Mouse (Mus musculus) spleen, postnatal 10 days (tissue): ENCODE results near the gene Nprl3.

Experiments
- DNase-seq, 2 experiments: peaks; one replicate each; pipeline ENCODE4 v3.0.0; 2021 to 2022; ENCODE audit warnings: low spot score in 2 of 2

Gene Nprl3

DNA sequence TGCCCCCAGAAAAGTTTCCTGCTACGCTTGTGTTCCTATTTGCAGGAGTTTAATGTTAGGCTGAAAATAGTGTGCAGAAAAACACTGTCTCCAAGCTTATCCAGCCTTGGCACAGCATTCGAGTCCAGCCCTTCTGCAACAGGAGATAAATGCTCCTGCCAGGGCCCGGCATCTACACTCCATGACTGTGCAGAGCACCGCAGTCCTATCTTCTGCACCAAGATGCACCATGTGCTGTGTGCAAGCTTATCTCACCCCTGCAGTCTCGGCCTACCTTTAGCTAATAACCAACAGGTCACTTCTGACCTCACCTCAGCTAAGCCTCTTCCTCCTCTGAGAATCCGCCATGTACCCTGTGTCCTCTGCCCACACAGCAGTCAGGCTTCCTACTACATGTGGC is 21.9 kb downstream of the Nprl3 start:
- peak; percentile 72 to 87 for DNase-seq

DNA sequence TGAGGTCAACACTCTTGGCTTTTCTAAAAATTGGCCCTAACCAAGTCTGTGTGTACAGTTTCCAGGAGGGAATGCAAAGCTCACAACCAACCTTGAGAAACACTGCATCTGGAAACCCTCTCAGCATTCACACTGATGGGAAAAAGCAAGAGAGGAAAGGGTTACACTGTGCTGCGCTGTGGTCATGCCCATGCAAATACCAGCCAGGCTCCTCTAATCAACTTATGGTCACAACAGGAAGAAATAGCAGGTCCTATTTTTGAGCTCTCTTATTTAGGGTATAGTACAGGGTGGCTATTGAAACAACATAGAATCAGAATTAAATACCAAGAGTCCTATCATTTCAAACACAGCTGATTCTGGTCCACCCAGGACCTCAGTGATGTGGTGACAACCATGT is 22.9 kb downstream of the Nprl3 start:
- DNase-seq = no peak

DNA sequence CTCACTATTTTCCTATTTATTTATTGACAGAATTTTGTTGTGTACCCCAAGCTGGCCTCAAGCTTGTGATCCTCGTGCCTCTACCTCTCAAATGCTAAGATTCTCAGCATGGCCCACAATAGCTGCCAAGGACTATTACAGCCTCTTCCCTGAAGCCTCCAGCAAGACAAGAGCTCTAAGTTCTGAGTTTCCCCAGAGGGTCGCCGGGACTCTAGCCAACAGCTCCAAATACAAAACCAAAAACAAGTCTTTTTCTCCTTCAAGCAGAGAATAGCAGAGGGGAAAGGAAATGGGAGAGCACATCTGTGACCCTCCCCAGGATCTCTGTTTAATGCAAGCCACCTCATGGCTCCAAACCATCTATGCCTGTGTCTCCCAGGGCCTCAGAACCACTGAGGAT is 23.4 kb downstream of the Nprl3 start:
- peak in 1 of 2 experiments; percentile 27 for DNase-seq

DNA sequence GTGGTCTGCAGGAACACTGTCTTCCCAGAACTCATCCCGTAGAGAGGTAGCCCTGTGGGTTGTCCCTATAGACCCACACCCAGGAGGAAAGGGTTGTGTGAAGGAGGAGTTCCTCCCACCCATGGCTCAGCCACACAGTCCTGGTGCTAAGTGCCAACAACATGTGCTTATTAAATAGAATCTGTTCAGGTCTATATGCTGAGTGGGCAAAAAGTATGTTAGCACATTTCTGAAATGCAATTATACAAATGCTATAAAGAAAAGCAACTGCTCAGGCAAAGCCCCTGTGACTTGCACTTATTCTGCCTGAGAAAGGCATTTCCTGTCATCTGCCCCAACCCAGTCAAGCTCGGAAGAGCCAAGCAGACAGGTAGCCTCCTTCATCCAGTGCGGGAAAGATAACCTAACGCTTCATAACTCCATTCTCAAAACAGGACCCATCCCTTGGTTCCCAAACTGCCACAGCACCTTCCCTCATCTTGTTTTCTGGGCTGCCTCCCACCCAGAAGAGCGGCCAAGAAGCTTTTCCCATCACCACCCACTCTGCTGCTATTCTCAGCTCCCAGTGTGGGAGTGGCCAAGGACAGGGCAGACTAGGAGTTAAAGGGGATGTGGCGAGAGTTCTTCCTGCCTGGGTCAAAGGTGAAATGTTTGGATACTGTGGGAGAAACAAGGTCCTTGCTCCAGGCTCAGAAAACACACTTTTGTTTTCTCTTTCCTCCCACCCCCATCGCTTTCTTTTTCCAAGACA is 24.1 kb downstream of the Nprl3 start:
- DNase-seq = no peak

DNA sequence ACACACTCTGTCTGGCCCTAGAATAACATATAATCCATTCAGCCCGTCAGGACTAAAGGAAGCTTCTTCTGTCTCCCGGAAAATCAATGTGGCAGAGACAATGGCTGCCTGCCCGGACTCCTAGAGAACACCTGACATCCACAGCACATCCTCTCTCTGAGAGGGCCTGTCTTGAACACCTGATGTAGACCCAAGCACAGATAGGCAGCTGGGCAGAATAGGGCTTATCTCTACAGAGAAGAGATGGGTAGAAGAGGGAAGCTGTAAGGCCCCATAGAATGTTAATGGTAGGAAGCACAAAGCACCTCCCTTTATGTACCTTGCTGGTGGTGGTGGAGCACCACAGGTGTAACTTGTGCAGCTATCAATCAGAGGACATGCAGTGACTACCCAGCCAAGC is 25.3 kb downstream of the Nprl3 start:
- no peak for DNase-seq

DNA sequence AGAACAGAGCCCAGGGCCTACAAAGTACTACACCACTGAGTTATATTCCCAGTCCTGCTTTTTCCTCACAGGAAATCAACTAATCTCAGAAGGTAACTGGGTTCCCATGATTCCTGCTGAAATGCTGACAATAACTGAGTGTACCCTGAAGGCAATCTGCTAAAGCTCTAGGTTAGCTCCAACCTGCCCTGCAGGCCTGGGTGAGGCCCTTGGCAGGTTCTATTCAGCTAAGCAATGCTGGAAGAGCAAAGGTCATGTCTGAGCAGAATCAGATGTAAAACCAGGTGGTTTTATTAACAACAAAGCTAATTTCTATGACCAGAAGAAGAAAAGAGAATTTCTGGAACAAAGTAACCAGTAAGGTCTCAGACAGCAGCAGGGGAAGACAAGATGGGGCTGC is 26.1 kb downstream of the Nprl3 start:
- DNase-seq = no peak

DNA sequence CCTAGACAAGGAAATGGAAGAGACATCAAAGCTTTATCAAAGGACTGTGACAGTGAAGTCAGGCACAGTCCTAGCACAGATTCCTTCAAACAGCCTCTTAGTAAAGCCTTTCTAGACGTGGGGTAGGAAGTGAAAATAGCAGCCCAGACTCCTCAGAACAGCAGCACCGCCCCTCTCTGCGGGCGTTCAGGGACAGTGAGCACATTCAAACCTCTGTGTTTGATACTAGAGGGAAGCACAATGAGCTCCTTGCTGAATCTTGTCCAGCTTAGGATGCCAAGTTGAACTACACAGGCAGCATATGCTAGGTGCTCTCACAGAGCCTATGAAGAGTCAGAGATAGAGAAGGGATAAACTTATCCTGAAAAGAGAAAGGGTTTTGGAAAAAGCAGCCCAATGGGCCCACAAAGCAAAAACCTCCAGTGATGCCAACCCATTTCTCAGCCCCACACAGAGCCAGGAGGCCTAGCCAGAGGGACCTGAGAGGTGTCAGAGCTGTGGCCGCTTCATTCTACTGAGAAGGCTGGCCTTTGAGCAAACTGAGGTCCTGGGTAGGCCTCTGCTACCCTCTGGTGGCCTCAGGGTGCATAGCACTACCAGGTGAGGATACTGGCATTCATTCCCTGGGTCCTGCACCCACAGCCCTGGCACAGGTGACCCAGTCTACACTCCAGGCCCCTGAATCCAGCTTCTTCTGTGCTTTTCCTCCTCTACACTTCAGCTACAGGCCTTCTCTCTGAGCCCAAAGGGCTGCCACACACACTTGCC is 29.2 kb downstream of the Nprl3 start:
- DNase-seq = peak; percentile 88

DNA sequence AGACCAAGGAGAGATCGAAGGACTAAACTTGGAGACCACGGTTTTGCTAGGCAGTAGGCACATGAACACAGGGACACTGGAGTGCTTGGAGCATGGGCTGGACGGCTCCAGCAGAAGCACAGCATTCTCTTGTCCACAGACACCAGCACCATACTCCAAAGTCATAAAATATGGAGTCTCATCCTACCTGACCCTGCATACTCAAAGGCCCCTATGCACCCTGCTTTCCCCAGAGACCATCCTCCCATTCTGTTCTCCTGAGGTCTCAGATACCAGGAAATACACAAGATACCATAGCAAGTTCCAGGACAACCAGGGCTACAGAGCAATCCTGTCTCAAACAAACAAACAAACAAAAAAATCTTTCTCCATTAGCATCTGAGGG is 30.1 kb downstream of the Nprl3 start:
- DNase-seq = no peak

DNA sequence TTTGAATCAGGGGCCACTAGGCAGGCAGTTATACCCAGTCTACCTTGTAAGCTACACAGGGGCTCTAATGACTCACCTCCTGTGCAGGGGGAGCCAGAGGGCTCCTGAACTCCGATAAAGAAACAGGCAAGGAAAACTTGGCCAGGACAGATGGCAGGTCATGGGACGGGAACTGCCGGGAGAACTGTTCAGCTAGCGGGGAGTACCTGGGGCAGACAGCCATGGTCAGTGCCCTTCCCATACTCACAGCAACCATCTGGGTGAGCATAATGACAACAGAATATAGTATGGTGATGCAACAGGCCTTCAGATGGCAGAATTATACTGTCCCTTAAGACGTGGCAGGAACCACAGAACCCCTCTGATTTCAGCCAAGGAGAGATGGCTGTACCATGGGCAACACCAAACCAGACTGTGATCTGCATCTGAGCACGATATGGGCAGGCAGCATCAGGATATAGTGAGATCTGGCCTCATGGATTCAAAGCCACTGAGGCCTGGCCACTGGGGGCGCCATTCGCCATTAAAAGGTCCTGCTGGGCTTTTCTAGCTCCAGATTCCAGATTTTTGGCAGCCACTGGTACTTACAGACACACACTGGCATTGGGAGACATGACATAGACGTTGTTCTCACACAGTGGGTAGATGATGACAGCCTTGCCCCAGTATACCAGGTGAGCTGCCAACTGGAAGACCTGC is 30.6 kb downstream of the Nprl3 start:
- DNase-seq = peak; percentile 70 to 85

DNA sequence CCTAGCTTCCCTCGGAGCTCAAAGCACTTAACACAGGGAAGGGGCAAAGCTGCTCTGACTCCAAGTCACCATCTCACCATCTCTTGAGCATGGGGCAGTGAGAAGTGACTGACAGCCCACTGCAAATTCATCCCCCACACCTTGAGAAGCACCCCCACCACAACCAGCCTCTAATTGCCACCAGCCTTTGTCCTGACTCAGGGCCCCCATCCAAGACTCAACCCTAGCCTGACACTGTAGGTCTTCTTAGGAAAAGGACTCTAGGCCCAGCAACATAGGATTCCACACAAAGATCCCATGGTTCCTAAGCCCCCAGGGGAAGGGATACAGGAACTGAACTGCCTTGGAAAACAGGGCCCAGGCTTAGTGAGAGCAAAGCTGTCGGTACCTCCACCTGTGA is 31.4 kb downstream of the Nprl3 start:
- no peak for DNase-seq

DNA sequence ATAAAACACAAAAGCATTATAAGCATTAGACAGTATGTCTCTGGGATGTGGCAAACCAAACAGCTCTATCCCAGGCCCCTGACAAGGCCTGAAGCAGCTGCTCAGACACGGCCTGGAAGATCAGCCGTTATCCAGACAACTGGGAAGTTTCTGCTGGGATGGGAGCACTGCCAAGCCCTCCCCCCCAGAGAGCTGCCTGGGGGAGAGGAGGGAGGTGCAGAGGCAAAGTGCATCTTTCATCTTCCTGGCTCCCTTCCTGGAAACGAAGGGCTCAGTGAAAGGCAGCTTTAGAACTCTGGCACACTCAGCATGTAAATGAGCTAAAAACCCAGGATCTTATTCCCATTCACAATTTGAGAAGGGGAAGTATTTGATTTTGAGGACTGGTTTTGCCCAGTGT is 31.9 kb downstream of the Nprl3 start:
- DNase-seq = no peak

DNA sequence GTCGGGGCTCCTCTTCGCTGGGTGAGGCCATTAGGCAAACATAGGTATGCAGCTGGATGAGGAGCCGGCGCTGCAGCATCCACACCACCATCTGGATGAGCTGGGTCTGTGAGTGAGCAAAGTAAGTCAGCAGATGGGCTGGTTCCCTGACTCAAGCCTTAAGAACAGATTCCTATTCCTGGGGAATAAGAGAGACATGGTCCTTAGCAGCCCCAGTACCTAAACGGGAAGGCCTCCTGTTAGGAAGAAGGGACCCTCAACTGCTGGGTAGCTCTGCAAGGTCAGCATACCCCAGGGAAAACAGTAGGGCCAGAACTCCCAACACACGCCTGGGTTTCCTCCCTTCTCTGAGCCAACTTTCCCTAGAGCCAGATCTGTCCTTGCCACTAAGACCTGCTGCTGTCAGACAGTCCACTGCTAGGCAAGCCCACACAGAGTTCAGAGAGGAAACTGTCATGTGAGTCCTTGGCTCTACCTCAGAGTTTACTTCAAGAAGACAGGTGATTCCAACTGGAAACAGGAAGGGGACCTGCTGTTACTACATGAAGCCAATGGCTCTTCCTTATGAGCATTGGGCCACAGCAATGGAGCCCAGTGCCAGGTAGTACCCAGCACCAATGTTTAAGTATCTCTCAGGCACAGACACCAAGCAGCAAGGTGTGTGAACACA is 32.6 kb downstream of the Nprl3 start:
- no peak for DNase-seq

DNA sequence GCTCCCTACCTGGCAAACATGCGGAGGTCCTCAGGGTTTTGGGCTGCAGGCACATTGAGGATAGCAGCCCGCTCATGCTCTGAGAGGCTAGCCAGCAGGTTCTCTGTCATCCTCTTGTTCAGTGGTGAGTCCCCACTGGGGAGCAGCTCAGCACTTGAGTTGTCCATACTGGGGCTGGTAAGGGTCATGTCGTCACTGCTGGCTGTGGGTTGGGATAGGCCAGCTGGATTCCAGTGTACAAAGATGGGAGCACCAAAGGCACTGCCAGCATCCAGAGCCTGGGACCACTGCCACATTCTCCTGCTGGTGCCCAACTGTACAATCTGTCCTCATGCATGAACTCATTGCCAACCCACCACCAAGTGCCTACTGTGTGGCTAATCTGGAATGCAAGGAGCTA is 33.6 kb downstream of the Nprl3 start:
- DNase-seq = no peak

DNA sequence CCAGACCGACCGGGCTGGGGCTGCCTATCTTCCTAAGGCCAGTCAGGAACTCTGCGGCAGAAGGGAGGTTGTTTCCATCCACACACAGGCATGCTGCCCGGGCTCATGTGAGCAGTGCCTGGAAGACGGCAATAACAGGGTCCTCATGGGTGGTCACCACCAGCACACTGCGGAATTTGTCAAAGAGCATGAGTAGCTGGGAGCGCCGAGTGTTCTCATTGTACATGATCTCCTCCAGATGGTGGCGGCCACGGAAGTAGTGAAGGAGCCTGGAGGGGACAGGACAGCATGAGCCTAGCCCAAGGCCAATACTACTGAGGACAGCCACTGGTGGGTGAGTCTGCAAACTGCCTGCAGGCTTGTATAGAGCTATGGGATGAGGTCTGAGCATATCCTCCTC is 34.7 kb downstream of the Nprl3 start:
- no peak for DNase-seq

DNA sequence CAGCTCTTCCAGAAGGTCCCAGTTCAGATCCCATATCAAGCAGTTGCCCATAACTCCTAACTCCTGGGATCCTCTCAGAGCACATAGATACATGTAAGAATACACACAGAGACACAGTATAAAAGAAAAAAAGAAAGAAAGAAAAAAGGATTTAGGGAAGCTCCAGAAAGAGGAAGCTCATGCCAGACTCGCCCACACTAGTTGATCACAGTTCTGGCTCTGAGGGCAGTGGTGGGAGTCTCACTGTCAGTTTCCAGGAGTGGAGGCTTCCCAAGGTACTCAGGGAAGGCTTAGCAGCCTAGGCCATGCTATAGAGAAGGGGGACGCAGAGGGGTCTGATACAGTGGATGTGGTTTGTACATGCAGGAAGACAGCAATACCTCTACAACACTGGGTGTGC is 36.4 kb downstream of the Nprl3 start:
- no peak for DNase-seq

DNA sequence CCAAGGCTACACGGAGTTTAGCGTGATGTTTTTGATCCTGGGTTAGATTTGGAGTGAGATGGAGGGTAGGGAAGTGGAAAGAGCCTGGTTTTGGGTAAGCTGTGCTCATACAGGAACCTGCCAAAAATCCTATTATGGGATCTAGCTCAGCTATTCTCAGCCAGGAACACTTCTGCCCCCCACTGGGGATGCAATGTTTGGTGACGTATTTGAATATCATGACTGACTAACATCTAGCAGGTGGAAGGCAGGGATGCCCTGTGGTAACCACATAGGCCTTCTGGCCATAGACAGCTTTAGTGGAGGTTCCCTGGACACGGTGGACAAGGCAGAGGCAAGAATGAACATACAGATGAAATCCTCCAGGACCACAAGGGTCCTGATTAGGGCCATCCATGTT is 37.3 kb downstream of the Nprl3 start:
- no peak for DNase-seq

DNA sequence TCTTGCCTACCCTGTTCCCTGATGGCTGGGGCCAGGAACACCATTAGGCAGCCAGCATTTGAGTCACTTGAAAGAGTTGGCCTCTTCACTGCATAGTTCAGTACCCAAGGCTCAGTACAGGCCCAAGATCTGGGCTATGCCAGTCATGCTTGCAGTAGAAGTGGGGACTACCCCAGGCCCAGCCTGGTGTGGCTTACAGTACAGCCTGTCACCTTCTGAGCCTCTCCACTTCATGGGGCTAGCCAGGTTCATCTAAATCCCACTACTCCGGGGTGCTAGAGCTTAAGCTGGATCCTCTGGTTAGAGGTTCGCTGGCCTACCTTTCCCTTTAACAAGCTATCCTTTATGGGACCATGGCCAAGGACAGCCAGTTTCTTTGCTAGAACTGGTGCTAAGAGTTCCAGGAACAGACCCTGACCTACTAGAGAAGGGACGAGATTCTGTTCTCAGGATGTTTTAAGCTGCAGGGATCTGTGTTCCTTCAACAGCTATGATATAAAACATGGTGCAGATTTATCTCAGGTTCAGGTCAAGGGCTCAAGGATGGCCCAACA is 39.1 kb downstream of the Nprl3 start:
- no peak for DNase-seq

DNA sequence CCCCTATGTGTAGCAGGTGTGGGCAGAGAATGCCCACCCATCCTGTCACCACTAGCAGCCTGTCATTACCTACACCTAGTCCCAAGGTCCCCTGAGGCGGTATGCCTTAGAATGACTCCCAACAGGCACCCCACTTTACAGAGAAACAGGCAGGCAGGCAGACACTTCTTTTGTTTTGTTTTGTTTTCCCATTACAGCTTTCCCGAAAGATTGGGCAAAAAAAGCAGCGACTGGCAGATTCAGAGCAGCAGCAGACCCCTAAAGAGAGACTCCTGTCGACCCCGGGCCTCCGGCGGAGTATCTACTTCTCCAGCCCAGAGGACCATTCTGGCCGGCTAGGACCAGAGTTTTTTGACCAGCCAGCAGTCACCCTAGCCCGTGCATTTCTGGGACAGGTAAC is 40.0 kb downstream of the Nprl3 start:
- DNase-seq = no peak

DNA sequence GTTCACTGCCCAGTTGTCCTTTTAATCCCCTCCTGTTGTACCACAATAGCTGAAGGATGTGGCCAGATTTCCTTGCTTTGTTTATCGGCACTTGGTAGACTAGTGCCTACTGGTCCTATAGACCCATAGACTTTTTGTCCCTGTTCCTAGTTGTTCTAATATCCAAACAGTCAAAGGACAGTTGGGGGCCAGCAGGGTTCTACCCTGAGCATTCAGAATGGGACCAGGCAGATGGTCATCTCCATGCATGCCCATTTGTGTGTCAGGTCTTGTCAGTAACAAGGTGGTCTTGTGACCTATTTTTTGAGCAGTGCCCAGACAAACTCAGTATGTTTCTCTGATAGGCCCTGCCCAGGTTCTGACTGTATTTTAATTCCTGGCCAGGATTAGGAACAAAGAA is 40.5 kb downstream of the Nprl3 start:
- DNase-seq = no peak

DNA sequence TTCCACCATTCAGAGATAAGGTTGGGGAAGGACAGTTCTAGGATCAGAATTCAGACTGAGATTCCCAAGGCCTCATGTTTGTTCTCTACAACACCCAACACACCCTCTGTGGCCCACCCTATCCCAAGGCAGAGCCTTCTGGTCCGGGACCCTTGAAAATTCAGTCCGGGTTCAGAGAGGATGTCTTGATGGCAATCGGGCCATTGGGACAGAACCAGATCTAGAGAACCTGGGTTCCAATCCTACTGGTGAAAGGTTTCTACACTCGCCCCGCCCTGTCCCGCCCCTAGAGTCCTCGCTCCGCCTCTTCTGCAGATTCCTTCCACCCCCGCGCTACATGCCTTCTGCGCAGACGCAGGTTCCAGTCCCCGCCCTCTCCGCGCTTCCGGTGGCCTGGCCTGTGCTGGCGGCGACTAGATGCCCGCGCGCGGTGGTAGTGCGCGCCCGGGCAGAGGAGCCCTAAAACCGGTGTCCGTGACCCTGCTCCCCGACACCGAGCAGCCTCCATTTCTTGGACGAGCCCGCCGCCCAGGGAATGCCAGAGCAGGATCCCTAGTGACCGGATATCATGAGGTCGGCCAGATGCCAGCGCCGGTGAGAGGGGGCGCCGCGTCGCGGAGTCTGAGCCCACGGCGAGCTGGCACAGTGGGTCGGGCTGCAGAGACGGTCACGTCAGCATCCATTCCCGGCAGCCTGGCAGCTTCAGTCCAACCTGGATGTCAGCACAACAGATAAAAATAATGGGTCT is 41.2 kb downstream of the Nprl3 start, which contains the start of gene Mpg:
Mpg (plus strand) TSS at position 382 of the 748 bp plus-strand sequence.
- peak; percentile 86 to 95 for DNase-seq
